Mouse (Mus musculus): ENCODE results near the gene Fnd3c2. TPM values are rescaled to one million over a fixed set of nuclear protein-coding genes. Genes with fewer than 3 reads are reported as not detected.

Gene Fnd3c2
- polyA plus RNA-seq, 1 experiment from 2014 or later: not detected

GRCm38 (mm10) chrX:106186713-106187649 is 68.2 kb downstream of the Fnd3c2 start, which contains the start of gene Pgk1:
Gene Pgk1, plus strand, starts transcription at chrX:106187100.
- H3K4me1 ChIP-seq: peaks cover 24% of the 10 kb centered on the region
- 22% methylated on average over 54 of the region's 55 CpGs for WGBS
- H3K4me2 ChIP-seq: peak within 1 kb of the TSS; percentile 64
- H3K4me3 ChIP-seq (replicated peaks): peak within 1 kb of the TSS; percentile 50
- no peaks in the 10 kb centered on the region for H3K36me3 ChIP-seq
- no peaks in the 10 kb centered on the region for H3K9me3 ChIP-seq (replicated peaks)
- H3K27ac ChIP-seq (replicated peaks): peak within 1 kb of the TSS; percentile 89
- ATAC-seq (ENCODE audit: low FRiP score): peak; percentile 98
- peak within 1 kb of the TSS; percentile 51 for H3K9ac ChIP-seq (replicated peaks)
- H3K27me3 ChIP-seq (replicated peaks): no peaks in the 10 kb centered on the region

DNA sequence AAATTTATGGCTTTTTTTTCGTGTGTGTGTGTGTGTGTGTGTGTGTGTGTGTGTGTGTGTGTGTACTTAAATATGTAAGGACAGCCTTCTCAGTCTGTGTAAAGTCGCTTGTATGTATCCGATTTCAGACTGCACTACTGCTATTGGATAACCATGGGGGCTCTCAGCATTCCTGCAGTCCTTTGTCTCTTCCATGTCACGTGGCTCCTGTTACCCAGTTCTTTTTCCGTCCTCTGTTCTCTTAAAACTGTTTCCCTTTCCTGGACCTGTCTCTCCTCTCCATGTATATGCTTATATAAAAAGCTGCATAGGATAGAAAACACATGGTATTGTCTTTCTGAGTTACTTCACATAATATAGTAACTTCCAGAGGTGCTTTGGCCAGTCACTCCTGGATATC is 69.5 kb downstream of the Fnd3c2 start:
- H3K4me1 ChIP-seq: peaks cover 24% of the 10 kb centered on the region
- H3K9me3 ChIP-seq (replicated peaks): no peaks in the 10 kb centered on the region
- H3K9ac ChIP-seq (replicated peaks): no peak overlapping the region
- H3K36me3 ChIP-seq: no peaks in the 10 kb centered on the region
- ATAC-seq (ENCODE audit: low FRiP score): no peak
- no peak overlapping the region for H3K4me3 ChIP-seq (replicated peaks)
- peak overlapping the region; percentile 52 for H3K4me2 ChIP-seq
- no peaks in the 10 kb centered on the region for H3K27me3 ChIP-seq (replicated peaks)
- H3K27ac ChIP-seq (replicated peaks): peak overlapping the region; percentile 89
- 25% methylated on average over 5 of the region's 5 CpGs for whole genome bisulfite sequencing

Other genes starting within 250 kb of the Fnd3c2 start
- gene Magt1, start 243.5 kb downstream of the Fnd3c2 start, polyA plus RNA-seq (2015; fragmentation: Nextera tagmentation; extraction: Ambion mirVana): 20.0 and 28.4 TPM in 2 replicates
- 449 and 530 TPM in 2 replicates for gene Cox7b, start 239.7 kb downstream of the Fnd3c2 start, polyA plus RNA-seq (2015; fragmentation: Nextera tagmentation; extraction: Ambion mirVana)
- 9.5 and 11.8 TPM in 2 replicates for gene Atp7a, start 228.1 kb downstream of the Fnd3c2 start, polyA plus RNA-seq (2015; fragmentation: Nextera tagmentation; extraction: Ambion mirVana)
- gene Tlr13, start 112.2 kb downstream of the Fnd3c2 start, polyA plus RNA-seq (2015; fragmentation: Nextera tagmentation; extraction: Ambion mirVana): 0.29 and 0.59 TPM in 2 replicates
- gene Pgk1, start 68.3 kb downstream of the Fnd3c2 start, polyA plus RNA-seq (2015; fragmentation: Nextera tagmentation; extraction: Ambion mirVana): 288 and 308 TPM in 2 replicates
- 19.9 and 21.4 TPM in 2 replicates for gene Taf9b, start 34.2 kb downstream of the Fnd3c2 start, polyA plus RNA-seq (2015; fragmentation: Nextera tagmentation; extraction: Ambion mirVana)
- gene Fndc3c1, start 230.0 kb upstream of the Fnd3c2 start, polyA plus RNA-seq (2015; fragmentation: Nextera tagmentation; extraction: Ambion mirVana): 0.31 and 1.2 TPM in 2 replicates